Mouse (Mus musculus) splenic B cell, adult 2 months (primary cell): ENCODE results near the gene Slc15a4.
A peak's percentile ranks its signal among the peaks of the same experiment; 100 is the strongest.

ENCODE experiments used
- DNase-seq: peaks from one replicate; pipeline ENCODE4 v3.0.0-alpha.2; 2011; ENCODE audit warnings: low read depth, low spot score
- H3K27me3 ChIP-seq: 2 replicates; pipeline ENCODE4 v1.6.1; 2012; ENCODE audit warnings: mild to moderate bottlenecking, low read length, moderate library complexity, mixed read lengths; ENCODE audit not compliant: control insufficient read depth, poor library complexity, insufficient read depth, severe bottlenecking
- H3K36me3 ChIP-seq: 2 replicates; pipeline ENCODE4 v1.6.1; 2012; ENCODE audit warnings: mild to moderate bottlenecking, low read length, moderate library complexity, mixed read lengths; ENCODE audit not compliant: control insufficient read depth, poor library complexity, insufficient read depth, severe bottlenecking

Gene Slc15a4

DNA sequence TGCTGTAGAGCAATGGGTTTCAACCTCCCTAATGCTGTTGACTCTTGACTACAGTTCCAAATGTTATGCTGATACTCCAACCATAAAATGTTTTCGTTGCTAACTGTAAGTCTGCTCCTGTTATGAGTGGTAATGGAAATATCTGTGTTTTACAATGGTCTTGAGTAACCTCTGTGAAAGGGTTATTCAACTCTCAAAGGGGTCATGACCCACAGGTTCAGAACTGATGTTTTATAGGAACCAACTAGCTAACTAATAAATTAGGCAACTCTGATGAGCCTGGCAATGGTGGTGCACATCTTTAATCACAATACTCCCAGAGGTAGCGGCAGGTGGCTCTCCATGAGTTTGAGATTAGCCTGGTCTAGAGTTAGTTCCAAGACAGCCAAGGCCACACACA lies 5.5 kb upstream of the Slc15a4 start:
- Histone ChIP-seq H3K27me3 (no peaks in the 10 kb centered on the region), H3K36me3 (no peaks in the 10 kb centered on the region; the same call in 1 of the 2 replicates)
- DNase-seq, result no peak

DNA sequence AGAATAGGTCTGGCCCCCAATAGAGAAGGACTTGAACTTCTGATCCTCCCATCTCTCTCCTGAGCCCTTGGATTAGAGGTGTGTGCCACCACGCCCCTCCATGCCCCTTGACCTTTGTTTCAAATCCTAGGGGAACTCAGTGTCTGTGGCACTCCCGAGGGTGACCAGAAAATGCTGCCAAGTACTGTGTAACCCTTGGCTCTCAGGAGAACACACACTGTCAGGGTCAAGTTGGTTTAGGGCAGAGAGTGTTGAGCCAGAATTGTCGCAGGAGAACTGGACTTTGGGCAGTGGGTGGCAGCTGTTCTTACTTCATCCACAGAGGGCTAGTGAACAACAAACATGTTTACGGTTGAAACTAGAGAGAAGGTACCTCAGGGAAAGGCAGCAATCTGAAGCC lies 4.9 kb upstream of the Slc15a4 start:
- H3K36me3 ChIP-seq, result no peaks in the 10 kb centered on the region; the same call in 1 of the 2 replicates

DNA sequence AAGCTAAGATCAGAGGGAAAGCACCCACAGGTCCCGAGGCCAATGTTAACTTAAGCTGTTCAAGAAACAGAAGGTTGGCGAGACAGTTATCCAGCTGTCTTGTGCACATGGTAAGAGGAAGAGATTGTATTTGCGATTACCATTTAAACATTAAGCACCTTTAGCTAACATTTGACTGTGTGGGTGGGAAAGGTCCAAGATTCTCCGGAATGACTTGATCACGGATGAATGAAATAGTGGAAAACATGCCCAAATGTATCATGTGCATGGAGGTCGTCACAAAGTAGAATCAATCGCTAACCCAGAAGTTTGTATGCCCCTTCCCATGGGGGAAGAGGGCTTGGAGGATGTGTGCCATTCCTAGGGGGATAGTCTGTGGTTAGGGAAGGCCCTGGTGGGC lies 969 bp upstream of the Slc15a4 start:
- H3K27me3 ChIP-seq, result no peaks in the 10 kb centered on the region
- no peak for DNase-seq
- no peaks in the 10 kb centered on the region for H3K36me3 ChIP-seq

More for the DNA sequence above, 4.9 kb upstream of the Slc15a4 start:
- no peaks in the 10 kb centered on the region for H3K27me3 ChIP-seq
- DNase-seq, result no peak

DNA sequence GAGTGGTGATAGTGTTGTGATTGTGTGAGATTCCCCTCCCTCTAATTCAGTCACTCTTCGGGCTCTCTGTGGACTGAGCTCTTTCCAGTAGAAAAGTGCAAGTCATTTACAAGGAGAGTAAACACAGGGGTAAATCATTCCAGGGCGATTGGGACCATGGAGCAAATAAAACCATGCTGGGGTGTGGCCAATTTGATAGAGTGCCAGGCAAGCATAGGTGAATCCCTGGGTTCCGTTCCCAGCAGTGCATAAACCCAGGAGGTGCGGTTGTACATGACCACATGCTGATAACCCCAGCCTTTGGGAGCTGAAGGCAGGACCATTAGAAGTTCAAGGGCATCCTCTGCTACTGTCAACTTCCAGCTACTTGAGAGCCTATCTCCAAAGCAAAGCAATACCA lies 491 bp upstream of the Slc15a4 start:
- Histone ChIP-seq H3K36me3 (no peaks in the 10 kb centered on the region), H3K27me3 (no peaks in the 10 kb centered on the region)
- DNase-seq, result no peak

DNA sequence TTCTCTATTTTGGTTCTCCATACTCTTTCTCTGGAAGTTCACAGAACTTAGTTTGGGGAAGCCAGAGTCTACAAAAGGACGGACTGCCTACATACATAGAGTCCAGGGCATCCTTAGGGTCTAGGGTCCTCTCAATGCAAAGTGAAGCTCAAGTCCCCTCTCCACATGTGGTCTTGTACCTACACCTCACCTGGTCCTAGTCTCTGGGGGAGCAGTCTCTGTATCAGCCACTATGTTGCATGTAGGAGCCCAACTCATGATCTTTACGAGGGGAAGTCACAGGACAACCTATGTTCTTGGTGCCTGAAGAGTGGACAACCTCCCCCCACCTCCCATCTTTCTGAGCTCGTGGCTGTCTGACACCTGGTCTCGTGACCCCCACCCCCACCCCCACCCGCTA lies 1.0 kb downstream of the Slc15a4 start:
- Histone ChIP-seq H3K36me3 (no peaks in the 10 kb centered on the region), H3K27me3 (no peaks in the 10 kb centered on the region)
- DNase-seq, result peak; percentile 38

DNA sequence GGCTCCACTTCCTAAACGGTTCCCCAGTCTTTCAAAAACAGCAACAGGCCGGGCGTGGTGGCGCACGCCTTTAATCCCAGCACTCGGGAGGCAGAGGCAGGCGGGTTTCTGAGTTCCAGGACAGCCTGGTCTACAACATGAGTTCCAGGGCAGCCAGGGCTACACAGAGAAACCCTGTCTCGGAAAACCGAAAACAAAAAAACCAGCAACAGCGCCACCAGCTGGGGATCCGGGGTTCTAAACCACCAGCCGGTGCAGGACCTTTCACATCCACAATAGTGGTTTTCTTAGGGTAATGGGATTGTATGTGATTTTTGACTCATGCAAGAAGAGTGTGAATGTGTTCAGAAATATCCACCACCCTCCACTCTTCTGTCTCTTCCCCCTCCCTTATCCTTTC lies 5.5 kb downstream of the Slc15a4 start:
- H3K36me3 ChIP-seq, result no peaks in the 10 kb centered on the region
- DNase-seq, result no peak
- no peaks in the 10 kb centered on the region for H3K27me3 ChIP-seq

DNA sequence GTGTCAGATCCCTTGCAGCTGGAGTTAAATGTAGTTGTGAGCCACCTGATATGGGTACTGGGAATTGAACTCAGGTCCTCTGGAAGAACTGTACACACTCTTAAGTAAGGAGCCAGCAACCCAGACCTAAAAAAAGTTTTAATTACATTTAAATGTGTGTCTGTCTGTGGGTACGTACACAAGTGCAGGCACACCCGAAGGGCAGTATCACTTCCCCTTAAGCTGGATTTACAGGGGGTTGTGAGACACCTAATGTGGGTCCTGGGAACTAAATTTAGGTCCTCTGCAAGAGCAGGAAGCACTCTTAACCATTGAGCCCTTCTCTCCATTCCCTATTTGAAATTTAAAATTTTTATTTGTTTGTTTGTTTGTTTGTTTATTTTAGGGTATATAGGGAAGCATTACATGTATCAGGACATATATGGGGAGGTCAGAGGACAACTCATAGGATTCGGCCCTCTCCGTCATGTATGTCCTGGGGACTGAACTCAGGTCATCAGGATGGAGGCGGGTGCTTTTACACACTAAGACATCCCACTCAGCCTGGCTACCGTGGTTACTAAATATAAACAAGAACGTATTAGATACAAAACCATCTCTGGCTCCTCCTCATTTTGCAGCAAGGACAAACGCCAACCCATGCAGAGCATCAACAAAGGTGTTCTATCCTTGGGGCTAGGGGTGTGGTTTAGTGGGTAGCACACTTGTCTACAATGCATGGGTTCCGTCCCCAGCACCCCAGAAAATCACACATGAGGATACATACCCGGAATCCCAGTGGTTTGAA lies 8.1 kb downstream of the Slc15a4 start:
- DNase-seq, result peak; percentile 84
- Histone ChIP-seq H3K36me3 (no peaks in the 10 kb centered on the region), H3K27me3 (no peaks in the 10 kb centered on the region)

DNA sequence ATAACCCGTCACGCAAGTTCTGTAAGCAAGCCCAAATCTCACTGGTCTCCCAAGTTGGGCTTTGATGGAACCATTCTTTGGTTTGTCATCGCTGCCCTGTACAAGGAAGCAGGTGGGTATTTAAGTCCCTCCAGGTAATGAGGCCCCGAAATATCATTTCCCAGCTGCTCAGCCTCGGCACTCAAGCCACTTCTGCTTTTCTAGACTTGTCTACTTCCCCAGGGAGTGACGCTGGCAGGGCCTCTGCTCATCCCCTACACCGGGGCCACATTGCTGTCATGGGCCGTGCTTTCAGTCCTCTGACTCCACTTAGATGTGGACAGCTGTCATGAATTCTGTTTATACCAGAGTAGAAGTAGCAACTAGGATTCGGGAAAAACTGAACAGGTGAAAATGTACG lies 11.6 kb downstream of the Slc15a4 start:
- H3K36me3 ChIP-seq, result no peaks in the 10 kb centered on the region
- H3K27me3 ChIP-seq, result no peaks in the 10 kb centered on the region
- peak; percentile 88 for DNase-seq

DNA sequence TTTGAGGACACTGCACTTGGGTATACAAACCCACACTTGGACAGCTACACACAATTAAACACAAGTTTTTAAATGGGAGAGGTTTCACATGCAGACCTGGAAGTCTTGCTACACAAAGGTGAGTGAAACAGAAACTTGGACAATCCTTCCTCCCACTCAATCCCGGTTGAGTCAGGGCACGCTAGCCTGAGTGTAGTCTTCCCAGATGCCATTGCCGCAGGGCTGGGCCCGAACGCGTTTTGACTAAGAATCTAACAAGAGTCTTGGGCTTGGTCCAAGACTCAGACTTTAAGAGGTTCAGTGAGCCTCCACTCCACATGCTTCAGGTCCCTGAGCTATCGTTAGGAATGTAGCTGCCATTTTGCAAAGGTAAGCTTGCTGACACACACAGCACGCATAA lies 12.3 kb downstream of the Slc15a4 start:
- no peaks in the 10 kb centered on the region for H3K27me3 ChIP-seq
- DNase-seq, result no peak
- no peaks in the 10 kb centered on the region for H3K36me3 ChIP-seq

DNA sequence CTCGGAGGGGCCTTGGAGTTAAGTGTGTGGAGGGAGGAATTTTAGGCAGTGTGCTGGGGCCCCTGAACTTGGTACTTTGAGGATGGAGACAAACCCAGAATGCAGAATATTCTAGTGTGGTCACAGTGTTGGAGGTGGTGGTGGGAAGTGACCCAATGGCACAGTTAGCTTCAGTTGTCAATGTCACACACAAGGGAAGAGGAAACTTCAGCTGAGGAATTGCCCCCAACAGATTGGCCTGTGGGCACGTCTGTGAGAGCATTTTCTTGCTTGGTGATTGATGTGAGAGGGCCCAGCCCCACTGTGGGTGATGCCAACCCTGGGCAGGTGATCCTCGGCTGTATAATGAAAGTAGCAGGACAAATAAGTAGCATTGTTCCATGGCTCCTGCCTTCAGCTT lies 13.9 kb downstream of the Slc15a4 start:
- Histone ChIP-seq H3K27me3 (no peaks in the 10 kb centered on the region), H3K36me3 (no peaks in the 10 kb centered on the region)
- no peak for DNase-seq

DNA sequence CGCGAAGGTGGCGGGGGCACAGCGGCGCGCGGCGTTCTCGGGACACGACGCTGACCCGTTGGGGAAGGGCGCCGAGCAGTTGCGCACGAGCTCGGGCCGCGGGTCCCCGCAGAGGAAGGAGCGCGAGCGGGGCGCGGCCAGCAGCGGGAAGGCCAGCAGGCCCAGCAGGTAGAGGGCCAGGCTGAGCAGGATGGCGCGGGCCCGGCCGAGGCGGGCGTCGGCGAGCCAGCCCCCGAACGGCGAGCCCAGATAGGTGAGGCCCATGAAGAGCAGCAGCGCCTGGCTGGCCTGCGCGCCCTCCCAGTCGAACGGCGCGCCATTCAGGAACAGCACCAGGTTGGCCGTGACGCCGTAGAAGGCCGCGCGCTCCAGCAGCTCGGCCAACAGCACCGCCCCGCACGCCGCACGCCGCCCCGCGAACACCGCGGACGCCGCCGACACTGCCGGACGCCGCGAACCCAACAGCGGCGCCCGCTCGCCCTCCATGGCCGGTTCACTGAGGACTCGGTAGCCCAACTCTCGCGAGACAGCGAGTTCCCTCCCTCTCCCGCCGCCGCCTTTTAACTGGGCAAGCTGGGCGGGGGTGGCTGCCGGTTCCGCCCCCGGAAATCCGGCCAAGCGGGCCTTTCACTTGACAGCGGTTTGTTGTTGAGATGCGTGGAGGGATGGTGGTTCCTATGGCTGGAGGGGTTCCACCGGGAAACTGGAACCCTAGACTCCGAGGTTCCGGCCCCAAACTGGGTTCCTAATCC lies 15.6 kb downstream of the Slc15a4 start:
- Histone ChIP-seq H3K36me3 (no peaks in the 10 kb centered on the region), H3K27me3 (no peaks in the 10 kb centered on the region)
- peak; percentile 97 for DNase-seq

DNA sequence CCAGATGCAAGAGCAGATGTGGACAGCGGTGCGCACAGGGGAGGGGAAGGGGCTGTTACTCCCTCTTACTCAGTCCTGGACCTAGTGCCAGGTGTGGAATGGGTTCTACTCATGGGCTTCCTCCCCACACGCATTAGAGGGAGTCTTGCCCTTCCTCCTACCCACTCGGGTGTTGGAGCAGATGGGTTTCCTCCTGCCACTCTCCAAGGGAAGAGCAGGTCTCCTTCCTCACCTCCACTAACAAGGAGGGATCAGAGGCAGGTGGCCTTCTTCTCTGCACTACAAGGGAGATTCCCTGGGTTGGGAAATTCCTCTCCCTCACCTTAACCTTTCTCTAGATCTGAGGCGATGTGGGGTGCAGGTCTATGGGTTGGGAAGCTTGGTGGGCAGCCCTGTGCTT lies 16.5 kb downstream of the Slc15a4 start:
- Histone ChIP-seq H3K27me3 (no peaks in the 10 kb centered on the region), H3K36me3 (no peaks in the 10 kb centered on the region)
- DNase-seq, result peak; percentile 30

DNA sequence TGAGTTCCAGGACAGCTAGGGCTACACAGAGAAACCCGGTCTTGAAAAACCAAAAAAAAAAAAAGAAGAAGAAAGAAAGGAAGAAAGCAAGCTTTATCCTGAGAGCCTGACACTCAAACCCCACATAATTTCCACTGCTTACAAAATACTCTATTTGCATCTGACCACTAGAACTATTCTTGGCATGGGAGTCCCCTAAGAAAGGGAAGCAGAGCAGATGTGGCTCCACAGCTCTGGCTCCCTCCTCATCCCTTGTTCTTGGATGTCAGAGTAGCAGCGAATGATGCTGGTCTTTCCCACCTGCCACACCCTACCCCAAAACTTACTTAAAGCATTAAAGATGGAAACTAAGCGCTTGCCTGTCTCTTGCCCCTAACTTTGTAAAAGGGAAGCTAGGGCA lies 17.2 kb downstream of the Slc15a4 start:
- H3K36me3 ChIP-seq, result no peaks in the 10 kb centered on the region
- no peaks in the 10 kb centered on the region for H3K27me3 ChIP-seq
- DNase-seq, result peak; percentile 71

DNA sequence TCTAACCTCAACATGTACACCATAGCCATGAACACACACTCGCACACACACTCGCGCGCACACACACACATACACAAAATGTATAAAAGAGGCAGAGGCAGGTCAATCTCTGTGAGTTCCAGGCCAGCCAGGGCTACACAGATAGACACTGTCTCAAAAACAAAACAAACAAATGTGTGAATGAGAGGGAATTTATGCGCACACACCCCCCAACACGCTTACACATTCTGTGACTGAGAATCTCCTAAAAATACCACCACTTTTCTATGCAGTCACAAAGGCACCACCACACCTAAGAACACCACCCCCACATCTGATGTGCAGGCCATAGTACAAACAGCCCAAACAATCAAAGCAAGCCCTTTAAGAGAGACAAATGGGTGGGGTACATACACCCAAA lies 20.3 kb downstream of the Slc15a4 start:
- H3K36me3 ChIP-seq, result peaks cover 7% of the 10 kb centered on the region; the same call in 1 of the 2 replicates
- DNase-seq, result no peak
- H3K27me3 ChIP-seq, result no peaks in the 10 kb centered on the region

DNA sequence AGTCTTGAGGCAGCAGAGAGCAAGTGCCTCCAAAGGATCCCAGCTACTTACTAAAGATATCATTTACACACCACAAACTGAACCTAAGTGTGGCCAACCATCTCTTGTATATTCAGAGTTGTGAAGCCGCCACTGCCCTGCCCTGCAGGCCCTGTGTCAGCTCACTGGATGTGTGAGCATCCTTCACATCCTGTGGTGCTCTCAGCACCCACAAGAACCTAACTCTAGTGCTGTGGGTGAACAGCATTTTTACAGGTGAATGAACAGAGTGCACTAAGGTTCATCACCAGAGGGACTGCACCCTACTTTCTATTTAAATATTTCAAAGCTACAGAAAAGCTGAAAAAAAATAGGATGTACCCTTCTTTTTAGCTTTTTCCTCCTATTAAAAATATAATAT lies 20.8 kb downstream of the Slc15a4 start:
- peak; percentile 63 for DNase-seq
- H3K36me3 ChIP-seq, result peaks cover 9% of the 10 kb centered on the region; the same call in 1 of the 2 replicates
- no peaks in the 10 kb centered on the region for H3K27me3 ChIP-seq
